Mouse (Mus musculus): ENCODE results near the gene Txndc16.

Gene Txndc16

DNA sequence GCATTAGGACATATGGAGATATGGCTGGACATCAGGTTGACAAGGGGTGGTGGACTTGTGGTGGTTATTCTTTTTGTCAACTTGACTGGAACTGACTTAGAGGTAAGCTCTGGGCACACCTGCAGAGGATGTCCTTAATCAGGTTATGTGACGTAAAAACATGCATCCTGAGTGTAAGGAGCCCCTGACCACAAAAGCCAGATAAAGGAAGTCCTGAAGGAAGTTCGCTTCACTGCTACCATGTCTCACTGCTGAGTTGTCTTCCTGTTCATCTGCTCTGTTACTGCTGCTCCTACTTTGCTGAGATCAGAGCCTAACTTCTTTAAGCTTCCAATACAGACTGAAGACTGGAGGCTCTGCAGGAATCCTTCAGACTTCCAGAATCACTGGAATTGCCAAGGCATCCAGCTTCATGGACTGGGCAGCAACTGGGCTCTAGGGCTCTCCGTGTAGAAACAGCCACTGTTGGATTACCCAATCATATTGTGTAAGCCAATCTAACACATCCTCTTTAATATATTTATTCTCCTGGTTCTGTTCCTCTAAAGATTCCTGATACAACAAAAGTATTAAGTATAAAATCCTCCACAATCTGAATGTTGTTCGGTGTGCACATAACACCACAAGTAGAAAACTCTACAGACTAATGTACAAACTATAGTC, 64.5 kb downstream of the Txndc16 start:
- DNase-seq (ENCODE audit: low read depth, low spot score): peak; percentile 40

DNA sequence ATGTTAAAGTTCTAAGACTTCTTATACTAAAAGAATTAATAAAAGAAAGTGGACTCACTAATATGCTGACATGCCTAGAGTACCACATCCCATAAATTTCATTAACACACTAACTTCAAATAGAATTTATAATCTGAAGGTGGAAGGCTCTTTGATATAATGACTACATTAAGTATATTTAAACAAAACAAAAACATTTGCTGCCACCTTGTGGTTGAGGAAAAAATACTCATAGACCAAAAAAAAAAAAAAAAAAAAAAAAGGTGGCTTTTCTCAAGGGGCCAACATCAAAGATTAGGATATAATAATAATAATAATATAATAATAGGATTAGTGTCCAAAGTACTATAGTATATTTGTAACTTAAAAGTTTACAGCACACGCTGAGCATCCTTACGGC, 66.9 kb downstream of the Txndc16 start:
- DNase-seq (ENCODE audit: low read depth, low spot score): peak; percentile 40

DNA sequence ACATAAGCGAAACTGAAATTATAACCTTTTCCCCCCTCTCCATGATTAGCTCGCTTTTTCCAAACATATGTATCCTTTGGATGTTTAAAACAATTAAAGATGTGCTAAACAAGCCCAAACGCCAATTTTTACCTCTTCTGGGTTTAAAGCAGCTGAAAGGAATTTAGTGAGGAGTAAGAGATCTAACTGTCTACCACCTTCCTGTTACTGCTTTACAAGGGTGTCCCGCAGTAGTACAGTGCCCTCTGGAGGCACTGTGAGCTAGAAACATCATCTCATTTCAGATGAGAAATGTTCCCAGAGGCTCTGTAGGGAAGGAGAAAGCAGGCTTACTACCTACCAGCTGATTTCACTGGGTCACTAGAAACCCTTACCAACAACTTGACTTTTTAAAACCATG, 77.6 kb downstream of the Txndc16 start:
- DNase-seq (ENCODE audit: low read depth, low spot score): peak; percentile 46

DNA sequence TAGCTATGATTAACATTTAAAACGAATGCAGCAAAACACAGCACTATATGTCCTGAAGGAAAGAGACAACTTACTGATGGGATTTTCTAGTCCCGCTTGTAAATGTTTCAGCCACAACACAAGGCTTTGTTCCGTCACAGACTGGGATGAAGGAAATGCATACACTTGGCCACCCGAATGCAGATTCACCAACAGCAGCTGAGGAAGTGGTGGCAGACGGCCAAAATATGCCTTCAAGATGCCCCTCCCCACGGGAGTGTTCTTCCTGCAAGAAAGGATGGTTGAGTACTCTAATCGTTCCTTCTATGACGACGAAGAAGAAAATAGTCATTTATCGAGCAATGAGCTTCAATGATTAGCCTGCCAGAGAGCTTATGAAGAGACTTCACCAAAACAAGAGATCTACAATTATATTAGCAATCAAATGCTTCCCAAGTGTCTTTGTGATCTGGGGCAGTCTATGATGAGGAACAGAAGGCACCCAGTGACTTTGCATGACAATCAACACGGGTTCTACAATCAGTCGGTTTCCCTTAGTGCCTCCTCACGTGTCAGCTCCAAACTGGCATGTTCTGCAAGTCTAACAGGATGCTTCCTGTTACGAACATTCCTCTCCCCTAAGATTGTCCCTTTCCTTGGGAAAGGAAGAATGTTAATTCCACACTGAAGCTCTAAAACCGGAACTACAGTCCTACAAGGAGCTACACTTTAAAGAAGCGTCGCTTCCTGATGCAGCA, 79.6 kb downstream of the Txndc16 start:
- no peak for DNase-seq (ENCODE audit: low read depth, low spot score)

DNA sequence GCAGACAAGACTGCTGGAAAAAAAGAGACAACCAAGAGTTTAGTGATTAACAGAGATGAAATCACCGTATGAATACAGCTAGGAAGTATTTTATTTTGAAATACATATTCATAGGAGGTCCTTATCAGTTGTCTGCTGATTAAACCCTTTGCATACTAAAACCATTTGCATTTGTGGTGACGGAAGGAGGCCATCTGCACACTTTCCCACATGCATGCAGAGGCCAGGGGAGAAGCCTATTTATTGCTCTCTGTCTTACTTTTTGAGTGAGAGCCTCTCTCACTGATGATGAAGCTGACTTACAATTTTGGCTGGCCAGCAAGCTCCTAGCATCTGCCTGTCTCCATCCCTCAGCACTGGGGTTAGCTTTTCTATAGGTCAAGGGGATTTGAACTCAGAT, 84.2 kb downstream of the Txndc16 start:
- no peak for DNase-seq (ENCODE audit: low read depth, low spot score)

DNA sequence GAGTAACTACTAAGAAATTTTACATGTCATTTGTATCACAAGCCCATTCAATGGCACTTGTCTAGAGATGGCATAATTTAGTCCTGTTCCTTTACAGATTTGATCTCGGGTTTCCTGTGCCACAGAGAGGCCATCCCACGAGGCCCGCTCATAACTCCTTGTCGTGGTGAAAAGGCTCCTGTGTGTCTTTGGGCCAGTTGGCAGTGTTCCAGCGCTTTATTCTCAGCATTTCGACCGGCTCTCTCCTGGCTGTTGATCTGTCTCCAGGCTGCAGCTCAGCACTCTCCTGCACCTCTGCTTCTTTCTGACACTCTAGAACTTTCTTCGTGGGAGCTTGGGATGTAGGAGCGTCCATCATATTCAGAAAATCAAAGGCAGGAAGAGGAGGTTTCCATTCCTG, 84.6 kb downstream of the Txndc16 start:
- DNase-seq (ENCODE audit: low read depth, low spot score): no peak

DNA sequence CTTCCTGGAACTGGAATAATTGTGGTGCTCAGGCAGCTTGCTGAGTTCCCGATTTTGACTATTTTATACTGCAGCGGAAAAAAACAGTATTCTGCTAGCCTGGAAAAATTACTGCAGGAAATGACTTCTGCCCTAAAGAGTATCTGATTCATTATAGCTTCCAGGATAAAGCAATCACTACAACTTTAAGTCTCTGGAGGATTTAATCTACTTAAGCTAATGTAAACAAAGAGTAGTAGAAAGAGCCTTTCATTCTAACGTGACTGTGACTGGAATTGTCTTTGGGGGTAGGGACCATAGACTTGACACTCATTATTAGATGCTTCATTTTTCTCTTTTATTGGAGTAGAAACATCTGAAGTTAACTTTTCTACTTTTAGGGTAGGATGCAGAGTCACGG, 101.8 kb downstream of the Txndc16 start:
- DNase-seq (ENCODE audit: low read depth, low spot score): no peak

DNA sequence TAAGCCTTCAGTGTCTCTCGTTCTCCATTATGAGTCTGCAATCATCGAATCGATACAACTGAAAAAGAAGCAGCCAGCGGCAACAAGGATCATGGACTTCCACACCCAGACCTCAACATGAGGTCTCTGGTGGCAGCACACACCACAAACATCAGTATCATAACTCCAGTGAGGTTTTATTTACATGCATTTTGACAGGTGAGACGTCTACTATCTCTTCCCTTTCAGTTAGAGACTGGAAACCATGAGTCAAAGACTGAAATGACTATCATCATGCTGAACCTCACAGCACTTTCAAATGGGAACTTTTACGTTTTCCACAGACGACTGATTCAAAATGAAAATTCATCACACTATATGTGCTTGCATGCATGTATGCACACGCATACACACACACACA, 117.9 kb downstream of the Txndc16 start:
- DNase-seq (ENCODE audit: low read depth, low spot score): no peak

DNA sequence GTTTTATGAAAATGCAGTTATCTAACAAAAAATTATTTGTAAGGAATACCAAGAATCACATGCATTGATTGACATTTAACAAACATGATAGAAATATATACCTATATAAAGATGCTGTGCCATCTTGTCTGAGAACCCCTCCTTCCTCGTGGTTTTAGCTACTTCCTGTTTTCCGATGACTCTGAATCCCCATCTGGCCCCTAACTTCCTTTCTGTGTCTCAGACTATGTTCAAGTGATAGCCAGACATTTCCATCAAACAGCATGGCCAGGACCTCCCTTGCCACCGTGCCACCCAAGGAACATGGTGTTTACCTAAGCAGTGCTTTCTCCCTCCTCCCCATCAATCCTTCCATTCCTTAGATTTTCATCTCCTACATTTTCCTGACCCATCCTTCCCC, 127.8 kb downstream of the Txndc16 start:
- DNase-seq (ENCODE audit: low read depth, low spot score): peak; percentile 41

DNA sequence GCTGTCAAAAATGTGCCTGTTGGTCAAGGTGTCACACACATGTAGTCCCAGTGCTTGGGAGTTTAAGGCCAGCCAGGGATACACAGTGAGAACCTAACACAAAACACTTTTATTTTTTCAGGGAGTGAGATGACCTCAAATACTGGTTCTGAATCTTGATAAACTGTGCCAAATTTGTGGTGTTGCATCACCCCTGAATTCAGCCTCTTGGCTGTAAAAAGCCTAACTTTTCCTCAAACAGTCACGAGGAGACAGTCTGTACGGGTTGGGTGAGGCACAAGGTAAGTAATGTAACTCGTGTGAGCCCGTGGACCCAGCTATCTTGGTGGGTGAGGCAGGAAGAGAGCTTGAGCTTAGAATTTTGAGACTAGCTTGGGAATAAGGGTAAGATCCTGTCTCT, 130.1 kb downstream of the Txndc16 start:
- DNase-seq (ENCODE audit: low read depth, low spot score): no peak

DNA sequence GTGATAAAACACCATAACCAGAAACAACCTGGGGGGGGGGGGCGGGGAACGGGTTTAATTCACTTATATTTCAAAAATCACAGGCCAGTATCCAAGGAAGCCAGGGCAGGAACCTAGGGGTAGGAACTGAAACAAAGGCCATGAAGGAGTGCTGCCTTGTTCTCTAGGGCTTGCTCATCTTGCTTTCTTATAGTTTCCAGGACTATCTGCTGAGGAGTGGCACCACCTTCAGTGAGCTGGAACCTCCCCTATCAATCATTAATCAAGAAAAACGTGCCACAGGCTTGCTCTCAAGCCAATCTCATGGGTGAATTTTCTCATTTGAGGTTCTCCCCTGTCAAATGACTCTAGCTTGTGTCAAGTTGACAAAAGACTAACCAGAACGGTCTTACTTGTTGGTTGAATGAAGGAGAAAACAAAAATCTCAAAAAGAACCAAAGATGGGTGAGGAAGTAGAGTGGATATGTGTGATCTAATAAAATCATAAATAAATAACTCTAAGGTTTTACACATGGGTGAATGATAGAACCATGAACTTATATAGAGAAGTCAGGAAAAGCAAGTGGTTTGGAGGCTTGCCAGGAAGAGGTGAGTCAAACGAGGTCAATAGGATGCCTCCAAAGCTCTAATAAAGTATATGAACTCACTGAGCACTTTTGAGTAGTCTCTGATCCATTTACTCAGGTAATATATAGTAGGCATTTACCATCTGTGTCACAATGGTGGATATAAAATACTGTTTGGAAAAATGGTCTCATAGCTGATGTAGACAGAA, 134.3 kb downstream of the Txndc16 start:
- DNase-seq (ENCODE audit: low read depth, low spot score): no peak

DNA sequence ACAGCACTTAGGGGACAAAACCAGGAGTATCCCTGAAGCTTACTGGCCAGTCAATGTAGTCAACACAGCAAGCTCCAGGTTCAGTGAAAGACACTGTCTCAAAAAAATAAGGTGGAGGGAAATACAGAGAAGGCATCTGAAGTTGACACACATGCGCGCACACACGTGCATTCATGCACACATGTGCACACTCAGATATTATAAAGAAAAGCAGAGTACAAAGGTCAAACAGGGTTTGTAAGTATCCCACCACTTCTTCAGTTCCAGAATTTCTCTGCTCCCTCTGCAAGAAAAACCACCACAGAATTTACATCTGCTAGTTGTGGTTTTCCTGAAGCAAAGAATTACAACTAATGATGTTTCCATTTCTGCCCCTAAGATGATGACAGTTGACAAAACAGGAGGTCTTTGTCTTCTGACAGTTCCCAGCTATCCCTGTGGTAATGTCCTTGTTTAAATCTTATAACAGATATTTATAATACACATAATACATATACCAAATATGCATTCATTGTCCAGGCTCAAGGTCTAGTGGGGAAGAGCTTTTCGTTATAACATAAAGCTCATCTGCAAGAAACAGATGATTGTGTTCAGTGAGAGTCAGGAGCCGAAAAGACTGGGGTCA, 135.4 kb downstream of the Txndc16 start:
- no peak for DNase-seq (ENCODE audit: low read depth, low spot score)

DNA sequence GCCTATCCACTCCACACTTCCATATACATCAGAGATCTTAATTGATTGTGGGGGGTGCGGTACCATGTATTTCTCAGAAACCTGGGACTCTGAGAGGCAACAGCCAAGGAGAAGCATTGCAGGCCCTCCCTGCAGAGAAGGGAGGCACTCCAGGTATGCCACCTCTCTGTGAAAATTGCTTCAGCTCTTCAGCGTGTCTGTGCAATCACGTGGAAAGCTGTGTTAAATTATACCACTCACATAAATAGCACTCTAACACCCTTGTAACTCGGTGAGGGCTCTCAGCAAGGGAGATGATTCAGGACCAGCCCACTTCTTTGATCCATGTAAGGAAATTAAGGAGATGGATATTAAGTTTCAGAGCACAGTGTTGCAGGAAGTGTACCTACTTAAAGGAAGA, 136.6 kb downstream of the Txndc16 start:
- DNase-seq (ENCODE audit: low read depth, low spot score): no peak
